Mouse (Mus musculus) splenic B cell, adult 2 months (primary cell): ENCODE measurements at regions not wholly inside any gene's neighbourhood (a gene's known extent, or its start where the extent isn't known, plus 50 kb on each side); places are given as distances from the start of the nearest gene placed in this dataset.

ENCODE experiments used
- DNase-seq: peaks from one replicate; pipeline ENCODE4 v3.0.0-alpha.2; 2011; ENCODE audit warnings: low read depth, low spot score
- H3K27me3 ChIP-seq: 2 replicates; pipeline ENCODE4 v1.6.1; 2012; ENCODE audit warnings: mild to moderate bottlenecking, low read length, moderate library complexity, mixed read lengths; ENCODE audit not compliant: control insufficient read depth, poor library complexity, insufficient read depth, severe bottlenecking
- H3K36me3 ChIP-seq: 2 replicates; pipeline ENCODE4 v1.6.1; 2012; ENCODE audit warnings: mild to moderate bottlenecking, low read length, moderate library complexity, mixed read lengths; ENCODE audit not compliant: control insufficient read depth, poor library complexity, insufficient read depth, severe bottlenecking

- no peaks in the 10 kb centered on the region for H3K36me3 ChIP-seq
- no peak for DNase-seq
Observed at GRCm38 (mm10) chr17:79282771-79283170, 72.1 kb downstream of the Cdc42ep3 start.

GRCm38 (mm10) chr17:79273551-79273950, 81.3 kb downstream of the Cdc42ep3 start:
- no peak for DNase-seq
- Histone ChIP-seq H3K27me3 (no peaks in the 10 kb centered on the region), H3K36me3 (no peaks in the 10 kb centered on the region)

More at GRCm38 (mm10) chr17:79282771-79283170, 72.1 kb downstream of the Cdc42ep3 start:
- H3K27me3 ChIP-seq: no peaks in the 10 kb centered on the region

GRCm38 (mm10) chr17:79259691-79260090, 95.2 kb downstream of the Cdc42ep3 start:
- H3K36me3 ChIP-seq: no peaks in the 10 kb centered on the region
- H3K27me3 ChIP-seq: no peaks in the 10 kb centered on the region
- DNase-seq: no peak

DNA sequence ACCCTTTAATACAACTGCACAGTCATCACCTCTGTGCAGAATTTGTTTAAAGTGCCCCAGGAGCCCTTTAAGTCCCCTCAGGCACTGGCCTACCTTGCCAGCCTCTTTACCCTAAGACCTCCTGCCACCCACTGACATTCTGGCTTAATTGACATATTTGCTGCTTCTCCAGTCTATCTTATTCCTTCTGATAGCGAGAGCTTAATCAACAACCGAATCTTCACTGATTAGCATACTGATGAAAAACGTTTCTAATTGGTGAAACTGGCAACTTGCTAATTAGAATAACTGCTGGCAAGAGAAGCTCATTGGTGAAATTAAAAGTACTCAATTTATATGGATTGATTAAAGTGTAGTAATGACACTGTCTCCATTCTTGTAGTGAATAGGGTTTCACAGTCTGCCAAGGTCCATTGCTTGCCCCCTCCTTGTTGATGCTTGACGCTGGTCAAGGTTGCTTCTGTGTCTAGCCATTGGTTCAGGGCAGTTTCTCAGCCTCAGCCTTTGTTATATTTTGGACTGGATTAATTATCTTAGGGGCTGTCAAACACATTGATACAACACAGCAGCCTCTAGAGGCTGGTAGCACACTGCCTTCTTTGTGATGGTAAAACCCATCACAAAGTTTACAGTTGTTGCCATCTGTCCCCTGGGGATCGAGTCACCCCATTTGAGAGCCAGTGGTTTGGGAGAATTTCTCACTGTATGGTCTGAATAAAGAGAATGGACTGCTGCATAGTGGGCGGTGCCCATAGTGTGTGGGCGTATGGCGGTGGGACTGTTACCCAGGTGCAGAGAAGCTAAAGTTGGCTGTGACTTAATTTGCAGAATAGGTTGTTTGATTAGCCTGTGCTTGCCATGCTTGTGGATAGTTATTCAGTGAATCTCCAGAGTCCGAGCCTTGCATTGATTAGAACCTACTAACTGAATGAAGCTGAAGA, 107.7 kb downstream of the Cdc42ep3 start:
- no peak for DNase-seq
- no peaks in the 10 kb centered on the region for H3K36me3 ChIP-seq
- H3K27me3 ChIP-seq: no peaks in the 10 kb centered on the region

GRCm38 (mm10) chr17:79244121-79244520, 110.8 kb downstream of the Cdc42ep3 start:
- no peaks in the 10 kb centered on the region for H3K36me3 ChIP-seq
- DNase-seq: no peak
- H3K27me3 ChIP-seq: no peaks in the 10 kb centered on the region

DNA sequence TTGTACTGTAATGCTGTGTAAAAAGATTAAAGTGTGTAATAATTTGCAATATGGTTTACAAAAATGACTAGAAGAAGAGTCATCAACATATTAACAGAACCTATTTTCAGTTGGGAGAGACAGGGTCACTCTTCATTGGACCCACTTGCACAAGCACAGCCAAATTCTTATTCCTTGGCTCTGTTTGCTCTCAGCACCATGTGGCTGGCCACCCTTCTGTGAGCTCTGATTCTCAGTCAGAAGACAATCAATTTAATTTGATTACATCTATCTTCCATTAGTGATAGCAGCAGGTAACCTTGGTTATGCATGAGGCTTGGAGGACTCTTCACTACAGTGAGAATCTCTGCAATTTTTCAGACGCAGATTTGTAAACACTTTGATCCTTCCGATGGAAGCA, 111.5 kb downstream of the Cdc42ep3 start:
- Histone ChIP-seq H3K36me3 (no peaks in the 10 kb centered on the region), H3K27me3 (no peaks in the 10 kb centered on the region)
- no peak for DNase-seq

- DNase-seq: no peak
- Histone ChIP-seq H3K27me3 (no peaks in the 10 kb centered on the region), H3K36me3 (no peaks in the 10 kb centered on the region)
Observed at GRCm38 (mm10) chr17:79241489-79241888, 113.4 kb downstream of the Cdc42ep3 start.

GRCm38 (mm10) chr17:79236244-79236781, 118.6 kb downstream of the Cdc42ep3 start:
- Histone ChIP-seq H3K36me3 (no peaks in the 10 kb centered on the region), H3K27me3 (no peaks in the 10 kb centered on the region)
- no peak for DNase-seq

DNA sequence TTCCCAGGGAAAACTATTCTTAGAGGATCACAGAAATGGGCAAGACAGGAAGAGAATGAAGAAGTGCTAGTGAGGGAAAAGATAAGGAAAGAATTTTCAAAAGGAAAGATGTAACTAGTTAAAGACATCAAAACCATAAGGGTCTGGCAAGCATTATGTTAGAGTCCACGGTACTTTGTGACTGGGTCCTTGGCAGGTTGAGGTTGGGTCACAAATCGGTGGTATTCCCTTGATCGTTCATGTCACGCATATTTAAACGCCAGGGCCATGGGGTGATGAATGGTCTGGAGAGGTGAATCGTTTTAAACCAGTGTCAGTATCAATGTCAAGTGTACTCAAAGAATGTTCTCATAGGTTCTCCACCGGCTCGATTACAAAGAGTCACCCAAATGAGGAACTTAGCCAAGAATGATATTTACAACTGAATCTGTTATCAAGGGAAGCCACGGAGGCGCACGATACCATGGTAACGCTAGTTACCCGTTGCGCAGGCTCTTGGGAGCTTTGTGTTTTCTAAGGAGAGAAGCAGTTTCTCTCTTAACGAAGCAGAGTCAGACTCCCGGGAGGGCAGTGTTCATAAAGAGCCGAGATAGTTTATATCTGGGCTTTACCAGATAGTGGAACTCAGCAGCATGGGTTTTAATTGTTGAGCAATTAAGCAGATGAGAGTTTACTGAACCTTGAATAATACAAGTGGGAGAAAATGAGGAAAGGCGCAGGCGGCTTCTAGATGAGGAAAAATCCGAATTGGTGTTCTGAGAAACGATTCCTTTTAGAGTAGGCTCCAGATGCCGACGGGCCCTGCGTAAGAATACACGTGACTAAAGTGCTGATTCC, 124.0 kb downstream of the Cdc42ep3 start:
- no peaks in the 10 kb centered on the region for H3K36me3 ChIP-seq
- no peaks in the 10 kb centered on the region for H3K27me3 ChIP-seq
- DNase-seq: no peak

- Histone ChIP-seq H3K27me3 (no peaks in the 10 kb centered on the region), H3K36me3 (no peaks in the 10 kb centered on the region)
- peak; percentile 45 for DNase-seq
Observed at GRCm38 (mm10) chr17:79206563-79206962, 148.3 kb downstream of the Cdc42ep3 start.

DNA sequence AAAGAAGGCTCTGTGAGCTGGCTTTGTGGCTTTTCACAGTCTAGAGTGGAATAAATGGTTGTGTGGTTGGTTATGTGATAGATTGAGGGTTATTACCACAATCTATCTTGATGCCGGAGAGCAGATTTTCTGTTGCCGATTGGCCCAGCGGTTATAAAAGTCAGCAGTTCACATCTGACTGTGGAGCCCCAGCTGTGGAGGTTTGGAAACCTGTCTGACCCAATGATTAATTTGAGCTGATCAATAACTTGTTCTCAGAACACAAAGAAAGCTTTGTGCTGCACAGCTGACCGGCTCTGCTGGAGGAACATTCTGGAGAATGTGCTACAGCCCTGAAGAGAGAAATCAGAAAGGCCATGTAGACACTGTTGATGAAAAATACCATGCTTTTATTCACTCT, 148.8 kb downstream of the Cdc42ep3 start:
- Histone ChIP-seq H3K36me3 (no peaks in the 10 kb centered on the region), H3K27me3 (no peaks in the 10 kb centered on the region)
- no peak for DNase-seq

DNA sequence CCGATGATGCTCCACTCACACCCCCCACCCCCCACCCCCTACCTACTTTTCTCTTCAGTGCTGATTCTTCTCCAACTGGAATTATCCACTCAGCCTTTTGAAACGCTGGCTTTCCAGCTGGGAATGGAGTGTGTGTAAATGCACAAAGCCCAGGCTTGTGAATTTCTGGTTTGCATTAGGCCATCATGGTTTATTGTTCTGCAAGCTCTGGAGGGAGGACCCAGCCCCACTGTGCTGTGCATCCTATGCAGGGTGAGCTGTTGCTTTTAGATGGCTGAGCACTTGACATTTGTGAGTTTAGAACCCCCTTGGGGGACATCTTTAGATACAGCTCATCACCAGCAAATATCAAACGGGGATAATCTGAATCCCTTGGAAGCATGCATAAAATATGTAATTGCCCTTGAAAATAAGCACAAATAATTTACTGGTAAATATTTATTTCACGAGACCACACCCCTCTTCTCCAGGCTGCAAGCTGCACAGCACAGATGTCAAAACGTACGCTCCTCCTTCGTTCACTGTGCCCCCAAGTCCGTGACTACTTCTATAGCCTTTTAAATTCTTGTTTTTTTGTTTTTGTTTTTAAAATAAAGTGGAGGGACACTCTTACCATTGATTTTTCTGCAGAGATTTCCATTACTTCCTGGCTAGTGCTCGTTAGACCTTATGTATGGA, 148.2 kb downstream of the Qpct start:
- DNase-seq: no peak
- Histone ChIP-seq H3K36me3 (no peaks in the 10 kb centered on the region), H3K27me3 (no peaks in the 10 kb centered on the region)

GRCm38 (mm10) chr17:79191871-79192373, 140.2 kb downstream of the Qpct start:
- DNase-seq: no peak
- H3K36me3 ChIP-seq: no peaks in the 10 kb centered on the region
- no peaks in the 10 kb centered on the region for H3K27me3 ChIP-seq

GRCm38 (mm10) chr17:79188282-79188681, 136.6 kb downstream of the Qpct start:
- H3K36me3 ChIP-seq: no peaks in the 10 kb centered on the region
- H3K27me3 ChIP-seq: no peaks in the 10 kb centered on the region
- no peak for DNase-seq
